Mouse (Mus musculus) mesoderm, embryonic 11.5 days (tissue): ENCODE measurements around the gene Kat6b.
A peak's percentile ranks its signal among the peaks of the same experiment; 100 is the strongest.

Experiments
- DNase-seq: peaks from one replicate; pipeline ENCODE4 v3.0.0-alpha.2; 2012; ENCODE audit warnings: low read depth, low spot score

Kat6b gene

DNA sequence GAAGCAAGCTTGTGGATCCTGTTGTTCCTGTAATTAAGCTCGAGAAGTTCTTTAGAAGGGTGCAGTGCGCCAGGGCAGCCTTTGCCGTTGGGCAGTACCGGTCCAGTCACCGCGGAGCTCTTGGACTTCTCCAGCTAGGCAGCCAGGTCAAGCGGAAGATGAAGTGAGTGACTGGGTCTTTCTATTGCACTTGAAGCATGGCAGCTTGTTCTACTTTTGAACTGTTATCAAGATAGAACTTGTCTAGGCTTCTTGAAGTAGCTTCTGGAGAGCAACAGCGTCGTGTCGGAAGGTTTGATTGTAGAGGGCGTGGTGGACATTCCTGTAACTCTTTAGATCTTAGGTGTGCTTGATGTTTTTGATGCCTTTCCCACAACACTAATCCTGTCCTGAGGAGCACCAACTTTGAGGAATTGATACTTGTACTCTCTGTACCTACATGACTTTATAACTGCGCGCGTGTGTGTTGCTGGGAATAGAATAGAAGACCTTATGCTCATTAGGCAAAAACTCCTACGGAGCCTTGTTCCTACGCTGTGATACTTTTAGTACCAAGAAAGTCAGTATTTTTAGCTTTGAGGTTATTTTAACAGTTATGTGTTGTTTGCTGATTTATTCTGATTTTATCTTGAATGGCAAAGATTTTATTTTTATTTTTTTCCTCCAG lies 41.2 kb downstream of the Kat6b start:
- no peak for DNase-seq

DNA sequence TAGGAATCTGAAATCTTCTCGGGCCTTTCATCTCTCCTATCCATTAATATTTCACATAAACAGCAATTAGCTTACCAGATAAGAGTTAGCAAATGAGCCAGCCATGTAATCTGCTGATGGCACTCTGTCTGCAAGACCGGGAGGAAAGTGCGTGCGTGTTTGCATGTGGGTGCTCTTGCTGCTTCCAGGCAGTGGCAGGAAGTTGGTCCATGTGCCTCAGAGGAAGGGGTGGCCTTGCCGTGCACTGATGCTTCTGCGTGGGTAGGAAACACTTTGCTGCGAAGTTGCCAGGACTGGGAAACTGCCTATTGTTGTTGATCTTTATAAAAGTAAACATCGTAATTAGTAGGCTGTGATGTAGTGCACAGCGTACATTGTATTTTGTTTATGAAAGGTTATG lies 42.0 kb downstream of the Kat6b start:
- DNase-seq: no peak

DNA sequence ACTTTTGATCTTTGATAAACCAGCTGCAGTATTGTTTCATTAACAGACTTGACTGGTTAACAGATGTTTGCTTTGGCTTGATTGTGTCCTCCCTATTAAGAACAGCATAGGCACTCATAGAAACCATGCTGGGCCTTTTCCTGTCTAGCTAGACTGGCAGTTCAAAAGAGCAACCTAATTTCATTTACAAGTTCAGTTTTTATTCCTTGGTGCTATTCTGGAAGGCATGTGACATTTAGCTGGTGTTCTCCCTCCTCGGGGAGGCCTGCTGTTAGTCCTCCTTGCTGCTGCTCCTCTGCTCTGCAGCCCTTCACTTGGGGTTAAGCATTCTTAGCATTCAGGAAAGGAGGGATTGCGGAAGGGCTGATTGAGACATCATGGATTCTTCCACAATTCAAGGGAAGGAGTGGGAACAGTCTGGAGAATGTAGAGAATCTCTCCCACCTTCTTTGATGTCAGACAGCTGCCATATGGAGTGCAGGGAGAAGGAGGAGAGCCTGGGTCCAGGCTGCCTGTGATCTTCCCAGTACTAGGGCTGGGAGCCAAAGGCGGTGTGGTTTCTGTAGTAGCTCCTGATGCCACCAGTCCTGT lies 42.7 kb downstream of the Kat6b start:
- peak; percentile 65 for DNase-seq

DNA sequence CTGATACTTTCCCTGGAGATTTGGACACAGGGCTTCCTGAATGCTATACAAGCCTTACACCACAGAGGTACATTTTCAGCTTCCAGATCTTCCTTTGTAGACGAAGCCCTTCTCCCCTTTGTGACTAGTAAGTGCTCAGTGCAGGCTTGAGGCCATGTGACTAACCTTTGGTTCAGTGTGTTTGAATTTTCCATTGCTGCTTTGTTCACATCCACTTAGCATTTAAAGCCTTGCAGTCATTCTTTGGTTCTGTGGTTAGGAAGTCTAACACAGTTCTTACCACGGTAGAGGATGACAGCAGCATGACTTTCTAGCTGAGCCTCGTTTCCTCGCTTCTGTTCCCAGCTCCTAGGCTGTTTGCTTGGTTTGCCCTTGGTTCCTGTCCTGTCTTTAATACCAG lies 44.4 kb downstream of the Kat6b start:
- no peak for DNase-seq

DNA sequence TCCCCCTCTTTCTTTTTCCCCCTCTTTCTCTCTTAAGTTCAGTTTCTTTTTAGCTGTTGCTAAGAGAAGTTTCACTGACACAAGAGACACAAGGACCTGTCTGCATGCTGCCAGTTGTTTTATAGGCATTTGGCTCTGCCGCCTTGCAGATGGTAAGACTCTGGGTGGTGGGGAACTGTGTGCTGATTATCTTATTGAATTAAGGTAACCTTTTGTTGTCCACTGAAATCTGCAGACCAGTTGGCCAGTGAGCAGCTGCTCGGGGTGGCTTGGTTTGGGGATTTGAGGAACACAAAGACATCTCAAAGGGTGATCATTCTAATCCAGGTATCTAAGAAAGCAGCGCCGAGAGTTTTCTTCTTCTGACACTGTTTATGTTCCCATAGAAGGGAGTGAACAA lies 52.3 kb downstream of the Kat6b start:
- no peak for DNase-seq

DNA sequence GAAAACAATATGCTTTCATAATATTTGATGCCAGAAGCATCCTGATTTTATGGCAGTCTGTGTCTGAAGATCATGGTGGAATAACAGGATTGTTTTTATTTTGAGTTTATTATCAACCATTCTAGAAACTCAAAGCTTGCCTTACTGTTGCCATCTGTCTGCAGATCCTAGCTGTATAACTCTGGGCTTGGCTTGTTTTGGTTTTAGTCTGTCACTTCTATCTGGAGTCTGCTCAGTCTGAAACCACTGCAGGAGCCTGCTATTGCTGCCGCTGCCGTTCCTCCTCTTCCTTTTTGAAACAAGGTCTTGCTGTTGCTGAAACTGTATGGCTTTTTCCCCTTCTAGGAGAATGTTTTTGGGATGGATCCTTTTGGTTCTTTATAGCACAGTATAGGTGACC lies 52.8 kb downstream of the Kat6b start:
- no peak for DNase-seq

DNA sequence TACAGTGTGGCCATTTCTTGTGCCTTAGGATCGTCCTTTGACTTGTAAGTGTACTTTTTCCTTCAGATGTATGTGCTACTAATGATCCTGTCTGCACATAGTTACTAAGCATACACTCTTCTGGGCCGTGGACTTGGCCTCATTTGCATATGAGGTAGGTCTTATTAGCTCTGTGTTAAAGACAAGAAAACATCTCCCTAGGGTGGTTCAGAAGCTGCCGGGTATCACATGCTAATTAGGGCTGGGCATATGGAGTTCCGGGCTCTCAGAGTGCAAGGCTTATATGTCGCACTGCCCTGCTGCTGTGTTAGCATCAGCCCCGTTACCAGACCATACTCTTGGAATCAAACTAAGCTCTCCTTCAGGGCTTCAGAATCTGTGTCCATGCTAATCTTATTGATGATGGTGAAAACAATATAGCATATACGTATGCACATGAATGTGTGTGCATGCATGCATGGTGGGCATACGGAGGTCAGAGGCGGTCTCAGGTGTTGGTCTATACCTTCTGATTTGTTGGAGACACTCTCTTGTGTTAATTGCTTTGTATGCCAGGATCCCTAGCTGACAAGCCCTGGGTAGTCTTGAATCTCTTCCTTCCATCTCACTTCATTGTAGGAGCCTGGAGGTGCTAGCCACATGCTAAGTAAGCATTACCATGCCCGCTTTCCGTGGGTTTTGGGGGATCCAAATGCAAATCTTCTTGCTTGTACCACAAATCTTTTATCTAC lies 53.5 kb downstream of the Kat6b start:
- no peak for DNase-seq

DNA sequence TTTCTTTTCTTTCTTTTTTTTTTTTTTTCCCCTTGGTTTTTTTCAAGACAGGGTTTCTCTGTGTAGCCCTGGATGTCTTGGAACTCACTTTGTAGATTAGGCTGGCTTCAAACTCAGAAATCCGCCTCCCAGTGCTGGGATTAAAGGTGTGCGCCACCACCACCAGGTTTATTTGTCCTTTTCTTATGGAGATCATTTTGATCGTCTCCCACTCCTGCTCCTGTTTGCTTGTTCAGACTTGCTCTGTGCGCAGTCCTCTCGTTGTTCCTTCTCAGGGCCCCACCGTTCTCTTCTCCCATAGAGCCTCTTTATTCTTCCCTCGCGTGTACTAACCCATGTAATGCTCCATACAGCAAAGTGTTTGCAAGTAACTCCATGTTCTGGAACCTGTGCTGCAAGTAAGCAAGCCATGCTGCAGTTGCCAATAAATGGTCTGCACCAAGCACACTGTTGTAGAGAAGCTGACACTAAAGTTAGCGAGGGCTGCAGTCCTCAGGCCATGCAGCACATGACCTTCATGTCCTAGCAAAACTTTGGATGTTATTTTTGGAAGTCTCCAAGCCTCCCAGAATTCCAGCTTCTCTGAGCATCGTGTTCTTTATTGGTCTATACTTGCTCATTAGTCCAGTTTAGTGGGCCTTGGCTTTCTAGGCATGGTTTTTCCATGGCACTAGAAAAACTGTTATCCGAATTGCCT lies 55.4 kb downstream of the Kat6b start:
- DNase-seq: no peak

DNA sequence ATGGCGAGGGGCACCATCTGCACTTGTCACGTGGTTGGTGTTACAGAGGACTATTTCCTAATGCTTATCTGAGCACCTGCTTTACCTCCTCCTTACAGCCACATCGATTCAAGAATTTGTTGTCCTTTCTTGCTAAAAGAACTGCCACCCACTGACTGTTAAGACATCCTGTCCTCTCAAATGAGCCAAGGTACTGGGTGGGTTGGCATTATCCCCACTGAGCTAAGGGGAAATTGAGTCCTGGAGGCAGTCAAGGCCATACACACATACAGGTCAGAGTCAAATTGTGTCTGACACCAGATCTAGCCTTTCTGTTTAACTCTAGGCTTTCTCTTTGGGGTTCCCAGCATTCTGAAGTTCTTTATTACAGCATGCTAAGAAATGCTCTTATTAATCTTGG lies 56.6 kb downstream of the Kat6b start:
- DNase-seq: no peak

DNA sequence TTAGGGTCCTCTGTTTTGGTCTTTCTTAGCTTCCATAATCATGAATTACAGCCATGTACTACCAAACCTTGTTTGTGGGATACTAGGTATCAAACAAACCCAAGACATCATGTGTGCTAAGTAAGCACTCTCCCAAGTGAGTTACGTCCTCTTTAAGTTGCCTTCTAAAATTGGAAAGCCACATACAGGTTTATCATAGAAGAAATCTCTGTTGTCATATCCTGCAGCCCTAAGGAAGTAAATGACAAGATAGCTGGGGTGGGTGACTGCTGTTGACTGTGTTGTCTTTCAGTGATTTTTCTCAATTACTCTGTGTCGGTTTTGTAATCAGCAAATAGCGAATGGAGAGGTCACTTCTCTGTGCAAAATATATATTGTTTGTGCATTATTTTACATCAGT lies 58.5 kb downstream of the Kat6b start:
- DNase-seq: no peak

DNA sequence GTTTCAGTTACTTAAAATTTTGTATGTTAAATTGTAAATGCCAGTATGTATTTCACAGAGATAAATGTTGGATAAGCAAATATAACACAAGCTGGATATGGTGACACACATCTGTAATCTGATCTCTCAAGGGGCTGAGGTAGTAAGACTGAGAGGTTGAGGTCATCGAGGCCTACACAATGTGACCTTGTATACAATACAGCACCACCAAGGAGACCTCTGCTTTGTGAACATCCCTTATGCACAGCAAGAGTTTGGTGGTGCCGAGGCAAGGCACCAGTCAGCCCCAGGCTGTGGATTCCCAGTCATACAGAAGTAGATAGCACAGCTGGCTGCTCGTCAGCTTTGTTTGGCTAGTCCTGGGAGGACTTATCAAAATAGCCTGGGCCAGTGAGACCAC lies 59.1 kb downstream of the Kat6b start:
- no peak for DNase-seq

DNA sequence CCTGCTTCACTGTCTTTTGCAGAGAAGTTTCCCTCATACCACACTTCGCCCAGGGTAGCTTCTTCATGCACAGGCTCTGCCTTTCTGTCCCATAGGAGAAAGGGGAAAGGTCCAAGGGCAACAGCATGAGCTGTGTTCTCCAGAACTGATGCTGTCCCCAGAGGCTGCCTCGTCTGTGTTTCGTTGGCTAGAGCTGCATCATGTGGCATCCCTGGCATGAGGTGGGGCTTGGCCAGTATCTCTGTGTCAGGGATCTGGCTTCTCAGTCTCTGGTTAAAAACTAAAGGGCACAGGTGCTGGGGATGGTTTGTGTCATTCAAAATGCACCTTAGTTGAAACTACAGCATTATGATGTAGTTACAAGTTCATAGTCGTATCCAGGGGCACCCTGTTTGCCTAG lies 64.3 kb downstream of the Kat6b start:
- DNase-seq: no peak

DNA sequence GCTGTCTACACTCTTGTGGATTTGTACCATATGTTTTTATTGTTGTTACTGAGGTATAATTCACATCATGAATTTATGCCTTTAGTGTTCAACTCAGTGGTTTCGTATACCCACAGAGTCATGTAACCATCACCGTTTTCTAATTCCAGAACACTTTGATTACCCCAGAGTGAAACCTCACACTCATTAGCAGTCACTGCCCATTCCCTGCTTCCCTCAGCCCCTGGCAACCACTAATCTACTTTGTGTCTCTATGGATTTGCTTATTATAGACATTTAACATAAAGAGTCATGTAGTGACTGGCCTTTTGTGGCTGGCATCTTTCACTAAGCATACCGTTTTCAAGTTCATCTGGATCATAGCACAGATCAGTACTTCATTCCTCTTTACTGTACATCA lies 65.1 kb downstream of the Kat6b start:
- DNase-seq: no peak

DNA sequence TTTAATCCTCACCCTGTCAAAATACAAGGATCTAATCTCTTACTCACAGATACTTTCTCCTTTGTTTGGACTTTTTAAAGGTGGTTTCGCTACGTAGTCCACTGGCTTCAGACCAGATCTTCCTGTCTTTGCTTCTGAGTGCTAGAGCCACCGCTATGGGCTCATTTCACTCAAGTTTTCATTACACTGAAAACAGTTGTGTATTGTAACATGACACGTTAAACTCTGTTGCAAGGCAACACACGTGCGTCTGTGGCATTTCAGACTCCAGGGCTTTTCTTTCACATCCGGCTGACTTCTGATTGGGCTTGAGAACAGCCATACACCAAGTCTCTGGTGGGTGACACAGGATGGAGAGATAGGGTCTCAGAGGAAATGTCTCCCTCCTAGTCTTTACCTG lies 66.1 kb downstream of the Kat6b start:
- no peak for DNase-seq

DNA sequence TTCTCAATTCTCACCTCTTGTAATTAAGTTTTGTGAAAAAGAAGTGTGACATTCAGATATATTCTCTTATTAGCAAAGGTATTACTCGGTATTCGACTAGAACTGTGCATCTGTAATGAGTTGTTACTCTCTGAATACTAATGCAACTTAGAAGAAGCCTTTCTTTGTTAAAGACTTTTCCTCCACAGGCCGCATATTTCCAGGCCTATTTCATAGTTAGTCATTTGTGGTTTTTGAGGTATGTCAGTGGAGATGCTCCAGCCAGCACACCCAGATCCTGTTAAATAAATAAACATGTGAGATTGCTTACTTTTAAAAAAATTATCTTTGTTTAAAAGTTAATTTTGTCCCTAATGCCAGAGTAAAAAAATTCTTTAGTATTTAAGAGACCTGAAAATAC lies 66.7 kb downstream of the Kat6b start:
- DNase-seq: no peak

DNA sequence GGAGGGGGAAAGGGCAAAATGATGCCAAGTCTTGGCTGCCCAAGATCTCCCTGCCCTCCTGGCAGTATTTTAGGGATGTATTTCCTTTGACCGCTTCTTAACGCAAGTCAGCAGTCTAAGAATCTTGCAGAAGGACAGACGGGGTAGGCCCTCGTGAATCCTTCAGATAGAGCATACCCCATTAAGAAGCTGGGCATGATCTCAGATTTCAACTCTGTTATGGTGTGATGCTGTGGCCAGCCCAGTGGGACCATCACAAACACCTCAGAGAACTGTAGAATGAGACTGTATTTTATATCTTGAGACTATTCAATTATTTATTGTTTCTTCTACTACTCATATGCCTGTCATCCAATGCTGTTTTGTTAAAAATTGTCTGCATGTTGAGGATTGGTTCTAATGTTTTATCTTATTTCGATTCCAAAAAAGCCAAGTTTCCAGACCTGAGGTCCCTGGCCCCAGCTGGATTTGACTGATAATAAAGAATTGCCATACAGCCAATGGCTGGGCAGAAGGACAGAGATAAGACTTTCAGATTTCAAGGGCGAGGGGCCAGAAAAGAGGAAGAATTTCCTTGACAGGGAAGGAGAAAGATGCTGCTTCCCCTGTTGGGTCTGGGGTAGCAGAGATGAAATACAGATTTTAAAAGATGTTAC lies 67.8 kb downstream of the Kat6b start:
- no peak for DNase-seq

DNA sequence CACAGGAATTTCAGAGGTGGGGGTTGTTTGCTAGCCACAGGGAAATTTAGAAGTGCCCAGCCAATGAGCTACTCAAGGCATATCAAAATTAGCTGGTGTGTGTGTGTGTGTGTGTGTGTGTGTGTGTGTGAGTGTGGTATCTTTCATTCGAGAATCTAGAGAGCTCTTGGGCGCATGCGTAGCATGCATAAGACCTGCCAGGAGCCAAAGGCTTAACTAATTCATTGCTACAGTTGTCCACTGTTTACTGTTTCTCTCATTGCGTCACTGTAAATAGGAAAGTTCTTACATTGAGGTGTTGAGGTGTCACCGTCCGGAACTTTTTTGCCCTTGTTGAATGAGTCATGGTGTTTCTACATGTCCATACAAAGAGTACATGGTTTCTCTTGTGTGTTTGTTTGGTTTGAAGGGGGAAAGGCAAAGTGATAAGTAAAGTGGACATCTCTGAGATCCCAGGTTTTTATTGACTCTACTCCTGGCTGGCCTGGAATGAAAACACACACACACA lies 68.4 kb downstream of the Kat6b start:
- DNase-seq: no peak

DNA sequence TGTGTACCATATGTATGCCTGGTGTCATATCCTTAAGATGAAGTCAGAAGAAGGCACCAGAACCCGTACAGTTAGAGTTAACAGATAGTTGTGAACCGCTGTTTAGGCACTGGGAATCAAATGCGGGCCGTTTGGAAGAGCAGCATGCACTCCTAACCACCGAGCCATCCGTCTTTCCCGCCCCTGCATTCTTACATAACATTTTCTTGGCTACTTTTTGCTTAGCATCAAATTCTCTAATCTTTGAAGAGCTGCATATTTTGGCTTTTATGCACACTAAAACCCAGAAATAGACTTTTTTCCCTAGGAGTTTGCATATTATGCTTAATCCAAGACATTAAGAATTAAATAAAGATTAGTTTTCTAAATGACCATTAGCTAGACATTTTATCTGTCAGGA lies 69.3 kb downstream of the Kat6b start:
- no peak for DNase-seq

DNA sequence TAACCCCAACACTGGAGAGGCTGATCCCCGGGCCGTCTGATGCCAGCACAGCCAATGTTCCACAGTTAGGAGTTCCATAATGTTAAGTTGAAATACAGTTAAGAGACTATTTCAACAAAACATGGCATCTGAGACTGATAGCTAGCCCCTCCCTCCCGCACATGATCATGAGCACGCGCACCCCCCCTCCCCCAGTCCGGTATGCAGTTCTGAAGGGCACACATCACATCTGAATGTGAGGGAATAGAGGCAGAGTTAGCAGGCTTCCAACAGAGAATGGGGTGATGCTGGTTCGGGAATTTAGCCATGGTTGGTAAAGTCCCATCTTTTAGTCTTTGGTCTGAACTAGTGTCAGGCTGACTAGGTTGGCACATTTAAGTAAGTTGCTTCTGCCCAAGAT lies 70.4 kb downstream of the Kat6b start:
- DNase-seq: no peak

DNA sequence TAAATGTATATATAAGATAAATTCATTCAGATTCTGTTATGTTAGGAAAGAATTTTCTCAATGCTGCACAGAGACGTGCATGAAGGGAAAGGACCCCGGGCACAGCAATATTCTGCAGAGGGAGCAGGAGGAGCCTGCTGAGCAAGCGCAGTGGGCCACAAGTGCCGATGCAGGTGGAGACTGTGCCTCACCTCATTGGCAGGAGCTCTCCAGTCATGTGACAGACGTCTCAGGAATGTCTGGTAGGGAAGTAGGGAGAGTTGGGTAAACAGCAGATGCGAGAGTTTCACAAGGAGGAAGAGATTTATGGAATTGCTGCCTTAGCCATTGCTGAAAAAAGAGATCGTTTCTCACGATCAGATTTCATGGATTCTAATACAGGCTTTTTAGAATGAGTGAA lies 71.7 kb downstream of the Kat6b start:
- DNase-seq: peak; percentile 39

DNA sequence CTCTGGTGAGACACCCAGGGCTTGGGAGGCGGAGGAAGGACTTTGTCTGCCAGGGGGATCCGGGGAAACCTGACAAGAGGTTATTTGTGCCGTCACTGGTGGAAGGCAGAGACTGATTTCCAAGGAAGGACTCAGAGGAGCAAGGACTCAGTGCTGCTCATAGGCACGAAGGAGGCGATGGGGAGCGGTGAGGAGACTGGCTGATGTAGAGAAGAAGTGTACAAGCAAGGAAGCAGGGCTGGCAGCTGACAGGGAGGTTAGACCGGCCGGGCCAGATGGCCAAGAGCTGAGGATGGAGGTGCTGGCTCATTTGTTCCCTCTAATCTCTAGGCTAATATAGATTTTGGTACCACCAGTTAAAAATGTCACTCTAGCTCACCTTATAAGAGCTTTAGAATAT lies 72.8 kb downstream of the Kat6b start:
- no peak for DNase-seq
